9 mouse cellular contexts compared by ENCODE assay signal in genomic region chrX:58030100-58030834, GRCm38 (mm10). TPM values are rescaled to one million over a fixed set of nuclear protein-coding genes. Genes with fewer than 3 reads are reported as not detected.
A peak's percentile ranks its signal among the peaks of the same experiment; 100 is the strongest.
DNase-seq lines count a peak whose midpoint lies in the region; ATAC-seq and TF ChIP-seq lines count a peak whose summit lies in the region.
"Had no signal": no experiment of that assay in that cellular context is flagged by ENCODE, and none has a peak within 500 bp of the region (broad histone marks: within the 10 kb centered on the region; RNA-seq: fewer than 3 reads in every experiment).

No protein-coding gene starts in this region.

- peak overlapping the region; percentile 11; the same call in 1 of the 2 replicates for H3K4me3 ChIP-seq in bone marrow macrophage, adult 2 months (ENCODE audit: insufficient read depth, low read length)
- peak overlapping the region; percentile 63 for H3K4me3 ChIP-seq in forebrain, embryonic 10.5 days
- H3K4me3 ChIP-seq in hindbrain, embryonic 11.5 days (ENCODE audit: low read depth, low read length), result peak overlapping the region; percentile 44

- TF ChIP-seq CTCF in bone marrow macrophage, adult 2 months (IDR thresholded peaks at IDR 0.05; ENCODE audit: low read depth, low read length), result no peak

- TF ChIP-seq POLR2A in bone marrow macrophage, adult 2 months (IDR thresholded peaks at IDR 0.05; ENCODE audit: borderline replicate concordance, low read depth, low read length), result no peak

- peak; percentile 24 for DNase-seq in gastrocnemius, postnatal 14 days
- DNase-seq in gastrocnemius, postnatal 10 days, result no peak
- peak; percentile 84 for DNase-seq in forebrain, embryonic 10.5 days (ENCODE audit: extremely low spot score, low spot score)
- peak; percentile 80 for DNase-seq in hindbrain, embryonic 11.5 days (ENCODE audit: low spot score)
- peak; percentile 36 for DNase-seq in liver
- DNase-seq in retina, postnatal 1 day, result peak; percentile 93
- DNase-seq in spleen, postnatal 4 days (ENCODE audit: low spot score in 2 of 2), result no peak

- no peaks in the 10 kb centered on the region for H3K36me3 ChIP-seq in forebrain, embryonic 10.5 days (replicated peaks)
- H3K36me3 ChIP-seq in hindbrain, embryonic 11.5 days (ENCODE audit: control insufficient read depth, insufficient read depth, low read length), result no peaks in the 10 kb centered on the region

- no peaks in the 10 kb centered on the region for H3K4me1 ChIP-seq in bone marrow macrophage, adult 2 months (ENCODE audit: control insufficient read depth, insufficient read depth, low read length)
- peaks cover 23% of the 10 kb centered on the region for H3K4me1 ChIP-seq in forebrain, embryonic 10.5 days
- H3K4me1 ChIP-seq in hindbrain, embryonic 11.5 days (replicated peaks; ENCODE audit: control insufficient read depth, insufficient read depth, low read length), result no peaks in the 10 kb centered on the region

- WGBS in forebrain, embryonic 10.5 days, result 20% methylated on average over 48 of the region's 48 CpGs
- WGBS in hindbrain, embryonic 11.5 days, result 17% methylated on average over 35 of the region's 48 CpGs

- no peak overlapping the region for H3K27ac ChIP-seq in bone marrow macrophage, adult 2 months (ENCODE audit: insufficient read depth, low read depth, low read length)
- peak overlapping the region; percentile 89 for H3K27ac ChIP-seq in forebrain, embryonic 10.5 days
- H3K27ac ChIP-seq in hindbrain, embryonic 11.5 days (ENCODE audit: low read depth, low read length), result peak overlapping the region; percentile 75

- peak overlapping the region; percentile 54 for H3K4me2 ChIP-seq in hindbrain, embryonic 11.5 days (replicated peaks; ENCODE audit: low read depth, low read length)

- H3K9ac ChIP-seq in hindbrain, embryonic 11.5 days (ENCODE audit: low read depth, low read length), result peak overlapping the region; percentile 57

- H3K27me3 ChIP-seq in forebrain, embryonic 10.5 days (ENCODE audit: poor library complexity, severe bottlenecking), result peaks cover 86% of the 10 kb centered on the region
- H3K27me3 ChIP-seq in hindbrain, embryonic 11.5 days (ENCODE audit: control insufficient read depth, insufficient read depth, low read length), result peaks cover 17% of the 10 kb centered on the region

- 0 out of 2 replicates have a peak, but pooled peaks cover 4% of the 10 kb centered on the region for H3K9me3 ChIP-seq in forebrain, embryonic 10.5 days
- H3K9me3 ChIP-seq in hindbrain, embryonic 11.5 days (ENCODE audit: control insufficient read depth, low read length), result no peaks in the 10 kb centered on the region

- peak; percentile 95 for ATAC-seq in hindbrain, embryonic 11.5 days (ENCODE audit: low FRiP score)

- intact Hi-C loops in gastrocnemius, postnatal 14 days (cut with DNase I; ENCODE audit: low total_unique reads), result no loop called here

RNA-seq across cellular contexts. Expression of gene Zic3, which starts 7.8 kb away (rescaled TPM):
- not detected for total RNA-seq in gastrocnemius, postnatal 14 days (2021)
- not detected for total RNA-seq in gastrocnemius, postnatal 10 days (2021)
- polyA plus RNA-seq in bone marrow macrophage, adult 2 months (2012; ENCODE audit: insufficient read depth, insufficient read length, missing spikeins), result not detected in 2 replicates
- 20.3 and 29.0 TPM in 2 replicates for polyA plus RNA-seq in forebrain, embryonic 10.5 days (2016; fragmentation: Nextera tagmentation; extraction: Ambion mirVana)
- 27.2 and 28.5 TPM in 2 replicates for polyA plus RNA-seq in hindbrain, embryonic 11.5 days (2014; fragmentation: Nextera tagmentation; extraction: Ambion mirVana)
- total RNA-seq: gastrocnemius, postnatal 4 days had no signal

Comparison
In these comparisons a context has a peak if more than half of its experiments do, and no peak if none do; other contexts are left out.
1. DNase-seq: peak in gastrocnemius, postnatal 14 days (single experiment), forebrain, embryonic 10.5 days (single experiment), hindbrain, embryonic 11.5 days (single experiment), liver (single experiment) and retina, postnatal 1 day (single experiment); none in gastrocnemius, postnatal 10 days (single experiment) and spleen, postnatal 4 days (0 of 2).
2. H3K4me3 ChIP-seq: peak in every context shown above with its lines; median percentile 63 in forebrain, embryonic 10.5 days; 44 in hindbrain, embryonic 11.5 days; 11 in bone marrow macrophage, adult 2 months.
3. RNA of gene Zic3, which starts 7.8 kb away (polyA plus RNA-seq): 20.3 to 29.0 TPM in forebrain, embryonic 10.5 days and 27.2 to 28.5 TPM in hindbrain, embryonic 11.5 days; not detected in bone marrow macrophage, adult 2 months; every median in the first group is over 10 times any median in the second.